Mouse (Mus musculus) Muller cell, postnatal 12 days (primary cell): ENCODE measurements around the gene Runx3.
A peak's percentile ranks its signal among the peaks of the same experiment; 100 is the strongest.

Experiments used
- DNase-seq: peaks from one replicate; pipeline ENCODE4 v3.0.0-alpha.2; 2015; ENCODE audit errors: inconsistent ontology term

Gene Runx3

DNA sequence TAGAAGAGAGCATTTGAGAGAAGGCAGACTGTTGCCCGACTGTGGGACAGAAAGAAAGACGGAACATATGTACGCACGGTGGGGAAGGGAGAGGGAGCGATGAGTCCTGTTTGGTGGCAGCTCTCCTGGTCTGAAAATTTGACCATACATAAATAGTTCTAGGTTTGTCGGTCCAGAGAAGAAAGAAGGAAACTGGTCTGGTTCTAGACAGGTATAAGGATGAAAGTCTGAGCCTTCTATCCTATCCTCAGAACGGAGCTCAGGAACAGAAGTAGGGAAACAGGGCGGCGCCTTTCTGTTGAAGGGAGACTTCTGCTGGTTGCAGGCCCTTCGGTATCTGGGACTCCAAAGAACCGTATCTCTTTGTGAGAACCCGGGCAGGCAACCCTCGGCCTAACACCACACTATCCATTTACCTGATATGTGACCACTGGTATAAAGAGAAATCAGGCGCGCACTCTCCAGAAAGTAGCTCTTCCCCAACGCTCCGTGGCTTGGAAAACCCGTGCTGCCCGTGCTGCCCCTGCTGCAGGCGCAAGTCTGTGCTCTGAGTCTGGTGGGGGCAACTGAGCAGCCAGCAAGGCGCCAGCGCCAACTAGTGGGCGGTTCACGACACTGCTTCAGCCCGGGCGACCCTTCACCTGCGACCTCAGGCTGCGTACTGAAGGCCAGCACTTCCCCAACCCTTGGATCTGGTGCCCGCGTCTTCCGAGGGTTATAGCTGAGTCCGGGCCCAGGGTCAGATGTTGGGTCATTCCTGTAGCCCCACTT lies 29.8 kb downstream of the Runx3 start:
- DNase-seq = no peak

- DNase-seq = no peak
Measured at GRCm38 (mm10) chr4:135151111-135151987, 30.9 kb downstream of the Runx3 start.

GRCm38 (mm10) chr4:135151988-135152594 lies 31.6 kb downstream of the Runx3 start:
- no peak for DNase-seq

DNA sequence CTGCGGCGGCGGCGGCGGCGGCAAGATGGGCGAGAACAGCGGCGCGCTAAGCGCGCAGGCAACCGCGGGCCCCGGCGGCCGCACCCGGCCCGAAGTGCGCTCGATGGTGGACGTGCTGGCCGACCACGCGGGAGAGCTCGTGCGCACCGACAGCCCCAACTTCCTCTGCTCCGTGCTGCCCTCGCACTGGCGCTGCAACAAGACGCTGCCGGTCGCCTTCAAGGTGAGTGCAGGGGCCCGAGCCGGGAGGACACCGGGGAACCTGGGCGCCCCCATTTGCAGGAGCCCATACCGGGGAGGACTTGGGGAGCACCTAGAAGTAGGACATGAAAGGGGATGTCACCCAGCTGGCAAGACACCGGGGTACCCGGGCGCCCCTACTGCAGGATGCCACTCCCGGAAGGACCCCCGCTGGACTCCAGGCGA lies 32.4 kb downstream of the Runx3 start:
- DNase-seq = no peak

- DNase-seq = no peak
Measured at GRCm38 (mm10) chr4:135153260-135154088, 33.0 kb downstream of the Runx3 start.

DNA sequence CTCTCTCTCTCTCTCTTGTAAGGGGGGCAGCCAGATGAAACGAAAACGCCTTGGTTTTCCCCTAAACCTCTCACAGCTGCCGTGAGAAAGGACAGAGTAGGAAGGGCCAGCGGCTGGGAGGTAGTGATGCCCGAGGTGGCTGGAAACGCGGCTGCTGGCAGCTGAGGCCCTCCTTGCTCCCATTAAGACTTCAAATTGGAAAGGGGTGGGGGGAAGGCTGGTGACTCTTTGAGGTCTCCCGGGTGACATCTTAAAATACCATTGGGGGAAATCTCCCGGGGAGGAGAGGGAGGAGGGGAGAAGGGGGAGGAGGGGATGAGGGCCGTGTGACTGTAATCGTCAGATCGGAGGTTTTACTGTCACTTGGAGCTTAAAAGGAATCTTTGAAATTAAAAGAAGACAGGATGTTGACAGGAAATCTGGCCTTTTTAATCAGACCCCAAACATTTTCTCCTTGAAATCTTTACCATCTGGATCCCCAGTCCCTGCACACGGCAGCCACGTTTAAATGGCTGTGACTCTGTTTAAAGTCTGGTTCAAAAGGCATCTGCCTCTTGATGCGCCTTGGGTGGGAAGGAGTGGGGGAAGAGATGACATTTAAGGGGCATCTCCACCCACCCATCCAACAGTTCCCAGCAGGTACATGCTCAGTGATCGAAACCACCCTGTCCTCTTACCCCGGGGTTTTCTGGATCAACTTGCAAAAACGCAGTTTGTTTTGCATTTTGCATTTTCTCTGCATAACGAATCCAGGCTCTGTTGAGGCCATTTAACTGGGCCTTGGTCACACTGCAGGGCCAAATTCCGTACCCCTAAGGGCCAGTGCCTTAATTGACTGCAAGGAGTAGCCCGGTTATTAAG lies 33.9 kb downstream of the Runx3 start:
- peak; percentile 66 for DNase-seq

DNA sequence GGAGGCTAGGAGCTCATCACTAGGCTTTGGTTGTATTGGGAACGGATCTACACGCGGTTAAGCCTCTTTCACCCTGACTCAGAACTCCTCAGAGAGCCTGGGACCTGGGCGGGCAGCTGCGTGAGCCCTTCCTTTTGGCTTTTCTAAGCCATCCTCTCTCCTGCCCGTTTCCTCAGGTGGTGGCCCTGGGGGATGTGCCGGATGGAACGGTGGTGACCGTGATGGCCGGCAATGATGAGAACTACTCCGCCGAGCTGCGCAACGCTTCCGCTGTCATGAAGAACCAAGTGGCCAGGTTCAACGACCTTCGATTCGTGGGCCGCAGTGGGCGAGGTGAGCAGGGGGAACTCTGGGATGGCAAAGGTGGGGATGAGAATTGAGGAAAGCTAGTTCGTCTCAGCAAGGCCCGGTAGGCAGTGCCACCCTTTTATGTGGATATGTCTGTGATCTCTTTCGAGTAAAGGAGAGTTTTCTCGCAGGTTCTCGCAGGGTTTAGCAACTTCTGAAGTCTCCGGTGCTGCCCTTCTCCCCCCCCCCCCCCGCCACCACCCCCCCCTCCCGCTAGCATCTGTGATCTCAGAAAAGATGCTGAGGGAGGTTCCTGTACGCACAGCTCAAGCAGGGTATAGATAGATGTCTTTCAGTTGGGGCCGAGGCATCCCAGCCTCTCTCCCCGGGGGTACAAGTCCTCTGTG lies 34.8 kb downstream of the Runx3 start:
- DNase-seq = no peak

- no peak for DNase-seq
Measured at GRCm38 (mm10) chr4:135155805-135156469, 35.5 kb downstream of the Runx3 start.

GRCm38 (mm10) chr4:135156531-135156930 lies 36.1 kb downstream of the Runx3 start:
- no peak for DNase-seq

DNA sequence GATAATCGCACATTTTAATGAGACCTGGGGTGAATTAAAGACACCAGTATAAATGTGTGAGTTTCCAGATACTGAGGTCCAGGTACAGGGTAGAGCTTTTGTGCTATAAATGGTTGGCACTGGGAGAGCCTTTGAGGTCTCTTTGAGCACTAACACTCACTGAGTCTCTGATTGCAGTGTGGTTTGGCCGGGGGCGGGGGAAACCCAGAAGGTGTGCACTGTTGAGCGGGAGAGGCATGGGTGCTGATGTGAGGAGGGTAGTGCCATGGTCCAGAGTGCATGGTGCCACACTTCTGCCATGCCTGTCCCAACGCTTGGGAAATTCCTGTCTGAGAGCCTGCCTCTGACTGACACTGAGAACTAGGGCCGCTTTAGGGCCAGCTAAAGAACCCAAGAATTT lies 36.9 kb downstream of the Runx3 start:
- DNase-seq = no peak

- no peak for DNase-seq
Measured at GRCm38 (mm10) chr4:135158724-135159409, 38.4 kb downstream of the Runx3 start.

- DNase-seq = no peak
Measured at GRCm38 (mm10) chr4:135159663-135160062, 39.2 kb downstream of the Runx3 start.

- DNase-seq = no peak
Measured at GRCm38 (mm10) chr4:135160168-135160567, 39.7 kb downstream of the Runx3 start.

GRCm38 (mm10) chr4:135161441-135161840 lies 41.0 kb downstream of the Runx3 start:
- no peak for DNase-seq

GRCm38 (mm10) chr4:135165761-135166160 lies 45.3 kb downstream of the Runx3 start:
- no peak for DNase-seq

DNA sequence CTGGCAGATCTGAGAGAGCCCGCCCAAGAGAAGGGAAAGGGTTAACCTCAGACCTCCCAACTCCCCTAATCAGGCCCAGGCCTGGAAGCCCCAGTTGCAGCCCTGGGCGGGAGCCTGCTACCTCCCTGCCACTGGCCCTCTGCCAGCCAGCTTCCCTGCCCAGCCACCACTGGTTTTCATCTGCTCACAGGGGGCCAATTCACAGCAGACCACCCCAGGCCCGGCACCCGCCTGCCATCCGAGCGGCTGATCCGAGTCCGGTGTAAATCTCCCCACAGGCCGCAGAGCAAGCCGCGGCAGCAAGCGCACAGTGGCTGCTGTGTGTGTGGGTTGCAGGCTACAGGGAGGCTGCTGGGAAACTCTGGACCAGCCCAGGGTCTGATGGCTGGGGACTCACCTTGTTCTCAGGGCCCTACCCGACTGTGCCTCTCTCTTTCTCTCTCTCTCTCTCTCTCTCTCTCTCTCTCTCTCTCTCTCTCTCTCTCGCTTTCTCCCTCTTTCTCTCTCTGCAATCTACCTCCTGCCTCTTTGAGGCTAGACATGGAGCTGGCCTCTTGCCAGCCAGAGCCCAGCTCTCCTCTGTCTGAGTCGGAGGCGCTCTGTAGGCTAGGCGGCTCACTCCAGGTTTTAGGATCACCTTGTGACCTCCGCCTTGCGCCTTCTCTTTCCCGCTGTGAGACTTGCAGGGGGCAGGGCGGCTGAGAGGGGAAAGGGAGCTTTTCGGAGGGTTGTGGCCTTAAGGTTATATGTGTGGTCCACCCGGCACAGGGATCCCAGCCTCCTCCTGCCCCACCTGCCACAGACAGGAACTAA lies 46.2 kb downstream of the Runx3 start:
- DNase-seq = no peak

- DNase-seq = no peak
Measured at GRCm38 (mm10) chr4:135167816-135168527, 47.5 kb downstream of the Runx3 start.
